Mouse (Mus musculus) intestine, postnatal 0 days (tissue): ENCODE data around the gene Pcgf5. TPM values are rescaled to one million over a fixed set of nuclear protein-coding genes. Genes with fewer than 3 reads are reported as not detected.

Experiments used
- ATAC-seq: fragments of 200-750 bp; cut with Nextera tagmentation; 2 replicates; pipeline ENCODE4 v1.8.0; 2017; ENCODE audit warnings: mild to moderate bottlenecking, moderate TSS enrichment, moderate library complexity
- H3K27ac ChIP-seq: fragments of 300-500 bp; sonication (generic); 2 replicates; pipeline ENCODE4 v1.5.1; 2014; ENCODE audit warnings: mild to moderate bottlenecking, low read depth, low read length, moderate library complexity
- H3K27me3 ChIP-seq: fragments of 300-500 bp; sonication (generic); replicated peaks from 2 replicates; pipeline ENCODE4 v1.6.1; 2014; ENCODE audit warnings: low read length, mixed read lengths; ENCODE audit not compliant: control insufficient read depth, insufficient read depth
- H3K36me3 ChIP-seq: fragments of 300-500 bp; sonication (generic); 2 replicates; pipeline ENCODE4 v1.6.1; 2014; ENCODE audit warnings: mild to moderate bottlenecking, moderate library complexity; ENCODE audit not compliant: control insufficient read depth, insufficient read depth
- H3K4me1 ChIP-seq: fragments of 300-500 bp; sonication (generic); replicated peaks from 2 replicates; pipeline ENCODE4 v1.6.1; 2014; ENCODE audit warnings: antibody characterized with exemption, low read length, mixed read lengths; ENCODE audit not compliant: control insufficient read depth, insufficient read depth
- H3K4me2 ChIP-seq: fragments of 300-500 bp; sonication (generic); replicated peaks from 2 replicates; pipeline ENCODE4 v1.6.1; 2014; ENCODE audit warnings: low read depth, mild to moderate bottlenecking, moderate library complexity
- H3K4me3 ChIP-seq: fragments of 300-500 bp; sonication (generic); 2 replicates; pipeline ENCODE4 v1.5.1; 2014; ENCODE audit warnings: low read depth, low read length
- H3K9ac ChIP-seq: fragments of 300-500 bp; sonication (generic); 2 replicates; pipeline ENCODE4 v1.6.1; 2014; ENCODE audit warnings: mild to moderate bottlenecking, low read depth, low read length
- H3K9me3 ChIP-seq: fragments of 300-500 bp; sonication (generic); 2 replicates; pipeline ENCODE4 v1.6.1; 2016; ENCODE audit warnings: mixed run types; ENCODE audit not compliant: control insufficient read depth
- CTCF ChIP-seq: sonication (generic); IDR thresholded peaks from 2 replicates; pipeline ENCODE4 v1.5.1; 2016; ENCODE audit warnings: low read depth, mild to moderate bottlenecking, control low read depth, antibody characterized with exemption, moderate library complexity
- WGBS: fragments of 180-500 bp; shearing (Covaris S2); extraction: QIAGEN DNeasy Blood & Tissue Kit; methylation state at CpG from one replicate; pipeline ENCODE4 v1.1.7; 2014; 5-methylcytosine and 5-hydroxymethylcytosine counted together
- polyA plus RNA-seq: library from polyadenylated mRNA; unstranded; fragments of >200 nt; fragmentation: Nextera tagmentation; extraction: Ambion mirVana; gene quantifications from 2 replicates; pipeline ENCODE4 v1.2.1, GENCODE M21; 2015

Gene Pcgf5
- polyA plus RNA-seq, 1 experiment from 2014 or later: 21.4 TPM

- H3K36me3 ChIP-seq: no peaks in the 10 kb centered on the region
- ATAC-seq: no peak
- no peak overlapping the region for H3K4me2 ChIP-seq
Observed at GRCm38 (mm10) chr19:36477684-36478083, 129.6 kb downstream of the Pcgf5 start.

GRCm38 (mm10) chr19:36490911-36491310, 142.8 kb downstream of the Pcgf5 start:
- no peak for TF ChIP-seq CTCF

More at GRCm38 (mm10) chr19:36477684-36478083, 129.6 kb downstream of the Pcgf5 start:
- Histone ChIP-seq H3K4me3 (no peak overlapping the region), H3K9ac (no peak overlapping the region), H3K27me3 (no peaks in the 10 kb centered on the region), H3K9me3 (no peaks in the 10 kb centered on the region), H3K4me1 (no peaks in the 10 kb centered on the region), H3K27ac (no peak overlapping the region)
- 68% methylated on average over 5 of the region's 5 CpGs for WGBS
- no peak for TF ChIP-seq CTCF

GRCm38 (mm10) chr19:36495555-36495954, 147.4 kb downstream of the Pcgf5 start:
- Histone ChIP-seq H3K4me2 (no peak overlapping the region), H3K27ac (no peak overlapping the region), H3K36me3 (no peaks in the 10 kb centered on the region), H3K27me3 (no peaks in the 10 kb centered on the region), H3K4me3 (no peak overlapping the region), H3K9ac (no peak overlapping the region), H3K9me3 (no peaks in the 10 kb centered on the region), H3K4me1 (no peaks in the 10 kb centered on the region)
- ATAC-seq: no peak
- no peak for TF ChIP-seq CTCF
- WGBS: 61% methylated on average over 3 of the region's 3 CpGs

More at GRCm38 (mm10) chr19:36490911-36491310, 142.8 kb downstream of the Pcgf5 start:
- H3K9me3 ChIP-seq: 0 out of 2 replicates have a peak, but pooled peaks cover 8% of the 10 kb centered on the region
- no peak overlapping the region for H3K4me3 ChIP-seq
- H3K4me2 ChIP-seq: no peak overlapping the region
- H3K27me3 ChIP-seq: no peaks in the 10 kb centered on the region
- H3K4me1 ChIP-seq: no peaks in the 10 kb centered on the region
- ATAC-seq: no peak
- H3K27ac ChIP-seq: no peak overlapping the region
- no peak overlapping the region for H3K9ac ChIP-seq
- no peaks in the 10 kb centered on the region for H3K36me3 ChIP-seq
- WGBS: 86% methylated on average over 6 of the region's 6 CpGs

- H3K9ac ChIP-seq: no peak overlapping the region
- no peak for ATAC-seq
- no peak overlapping the region for H3K4me2 ChIP-seq
- H3K27me3 ChIP-seq: no peaks in the 10 kb centered on the region
- no peaks in the 10 kb centered on the region for H3K36me3 ChIP-seq
- 76% methylated on average over 4 of the region's 4 CpGs for WGBS
- TF ChIP-seq CTCF: no peak
- no peak overlapping the region for H3K27ac ChIP-seq
- H3K4me1 ChIP-seq: no peaks in the 10 kb centered on the region
- no peak overlapping the region for H3K4me3 ChIP-seq
- H3K9me3 ChIP-seq: no peaks in the 10 kb centered on the region
Observed at GRCm38 (mm10) chr19:36496532-36496931, 148.4 kb downstream of the Pcgf5 start.

- H3K4me3 ChIP-seq: no peak overlapping the region
- no peak for TF ChIP-seq CTCF
- no peaks in the 10 kb centered on the region for H3K9me3 ChIP-seq
- H3K9ac ChIP-seq: no peak overlapping the region
- no peak for ATAC-seq
- no peaks in the 10 kb centered on the region for H3K27me3 ChIP-seq
- H3K4me1 ChIP-seq: no peaks in the 10 kb centered on the region
- no peaks in the 10 kb centered on the region for H3K36me3 ChIP-seq
- no peak overlapping the region for H3K27ac ChIP-seq
- 72% methylated on average over 4 of the region's 4 CpGs for WGBS
- H3K4me2 ChIP-seq: no peak overlapping the region
Observed at GRCm38 (mm10) chr19:36497067-36497466, 149.0 kb downstream of the Pcgf5 start.

- ATAC-seq: no peak
- H3K4me3 ChIP-seq: no peak overlapping the region
- no peaks in the 10 kb centered on the region for H3K4me1 ChIP-seq
Observed at GRCm38 (mm10) chr19:36497744-36498143, 149.6 kb downstream of the Pcgf5 start.

GRCm38 (mm10) chr19:36504716-36505115, 156.6 kb downstream of the Pcgf5 start:
- 95% methylated on average over 2 of the region's 2 CpGs for WGBS
- no peak overlapping the region for H3K9ac ChIP-seq
- H3K27ac ChIP-seq: no peak overlapping the region
- H3K9me3 ChIP-seq: no peaks in the 10 kb centered on the region
- H3K36me3 ChIP-seq: no peaks in the 10 kb centered on the region
- no peak overlapping the region for H3K4me2 ChIP-seq
- H3K4me1 ChIP-seq: no peaks in the 10 kb centered on the region
- TF ChIP-seq CTCF: no peak
- no peaks in the 10 kb centered on the region for H3K27me3 ChIP-seq
- no peak for ATAC-seq
- no peak overlapping the region for H3K4me3 ChIP-seq

More at GRCm38 (mm10) chr19:36497744-36498143, 149.6 kb downstream of the Pcgf5 start:
- no peaks in the 10 kb centered on the region for H3K9me3 ChIP-seq
- H3K4me2 ChIP-seq: no peak overlapping the region
- no peak overlapping the region for H3K9ac ChIP-seq
- TF ChIP-seq CTCF: no peak
- 54% methylated on average over 5 of the region's 5 CpGs for WGBS
- H3K27me3 ChIP-seq: no peaks in the 10 kb centered on the region
- H3K27ac ChIP-seq: no peak overlapping the region
- no peaks in the 10 kb centered on the region for H3K36me3 ChIP-seq

Other genes starting within 250 kb of the Pcgf5 start
- 0.18 and 0.52 TPM in 2 replicates for gene Ankrd1, start 228.2 kb upstream of the Pcgf5 start, polyA plus RNA-seq
- 0.64 and 1.0 TPM in 2 replicates for gene Hectd2, start 206.3 kb downstream of the Pcgf5 start, polyA plus RNA-seq